Mouse (Mus musculus) hindbrain, embryonic 14.5 days (tissue): Measurements from ENCODE around the gene Wnt3a. TPM values are rescaled to one million over a fixed set of nuclear protein-coding genes. Genes with fewer than 3 reads are reported as not detected.

Experiments
- ATAC-seq: fragments of 200-750 bp; cut with Nextera tagmentation; 2 replicates; pipeline ENCODE4 v1.8.0; 2017; ENCODE audit warnings: moderate number of reproducible peaks, mild to moderate bottlenecking, moderate TSS enrichment, moderate library complexity; ENCODE audit not compliant: low FRiP score
- DNase-seq: peaks from one replicate; pipeline ENCODE4 v3.0.0-alpha.2; 2015; ENCODE audit warnings: low spot score
- H3K27ac ChIP-seq: fragments of 300-500 bp; sonication (generic); 2 replicates; pipeline ENCODE4 v1.5.1; 2014; ENCODE audit warnings: mild to moderate bottlenecking, moderate library complexity
- H3K27me3 ChIP-seq: fragments of 300-500 bp; sonication (generic); 2 replicates; pipeline ENCODE4 v1.6.1; 2014; ENCODE audit warnings: mild to moderate bottlenecking, low read length, mixed read lengths; ENCODE audit not compliant: control insufficient read depth, insufficient read depth
- H3K36me3 ChIP-seq: fragments of 300-500 bp; sonication (generic); replicated peaks from 2 replicates; pipeline ENCODE4 v1.6.1; 2014; ENCODE audit not compliant: control insufficient read depth, insufficient read depth
- H3K4me1 ChIP-seq: fragments of 300-500 bp; sonication (generic); replicated peaks from 2 replicates; pipeline ENCODE4 v1.6.1; 2014; ENCODE audit warnings: antibody characterized with exemption, low read length, mixed read lengths; ENCODE audit not compliant: control insufficient read depth, insufficient read depth
- H3K4me2 ChIP-seq: fragments of 300-500 bp; sonication (generic); replicated peaks from 2 replicates; pipeline ENCODE4 v1.6.1; 2014; ENCODE audit warnings: mild to moderate bottlenecking, moderate library complexity
- H3K4me3 ChIP-seq: fragments of 300-500 bp; sonication (generic); replicated peaks from 2 replicates; pipeline ENCODE4 v1.5.1; 2014; ENCODE audit warnings: mild to moderate bottlenecking, low read length
- H3K9ac ChIP-seq: fragments of 300-500 bp; sonication (generic); 2 replicates; pipeline ENCODE4 v1.6.1; 2014
- H3K9me3 ChIP-seq: fragments of 300-500 bp; sonication (generic); 2 replicates; pipeline ENCODE4 v1.6.1; 2016; ENCODE audit warnings: low read length; ENCODE audit not compliant: control insufficient read depth
- WGBS: fragments of 180-500 bp; shearing (Covaris S2); extraction: QIAGEN DNeasy Blood & Tissue Kit; methylation state at CpG from one replicate; pipeline ENCODE4 v1.1.7; 2014; 5-methylcytosine and 5-hydroxymethylcytosine counted together
- polyA plus RNA-seq: library from polyadenylated mRNA; unstranded; fragments of >200 nt; fragmentation: Nextera tagmentation; extraction: Ambion mirVana; gene quantifications from 2 replicates; pipeline ENCODE4 v1.2.1, GENCODE M21; 2014

The Wnt3a gene
- polyA plus RNA-seq, 1 experiment from 2014 or later, result 0.43 TPM

DNA sequence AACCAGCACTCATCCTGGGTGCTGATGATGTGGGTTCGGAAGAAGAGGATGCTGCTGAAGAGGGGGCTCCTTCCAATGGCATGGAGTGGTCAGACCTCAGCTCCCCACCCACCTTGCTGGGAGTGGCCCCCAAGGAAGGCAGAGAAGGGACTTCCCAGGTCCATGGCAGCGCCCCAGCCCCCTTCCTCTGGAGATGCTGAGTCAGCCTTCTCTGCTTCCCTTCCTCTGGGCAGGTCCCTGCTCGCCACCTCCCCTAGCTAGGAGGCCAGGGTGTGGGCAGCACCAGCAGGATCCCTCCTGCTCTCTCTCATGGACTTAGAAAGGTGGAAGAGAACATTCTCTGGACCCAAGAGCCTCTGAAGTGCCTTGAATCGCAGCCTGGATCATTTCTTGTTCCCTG, 12.5 kb downstream of the Wnt3a start:
- ATAC-seq (no peak), DNase-seq (no peak)
- H3K4me1 ChIP-seq, result no peaks in the 10 kb centered on the region
- no peaks in the 10 kb centered on the region for H3K9me3 ChIP-seq
- no peak overlapping the region for H3K27ac ChIP-seq
- 74% methylated on average over 4 of the region's 4 CpGs for WGBS
- no peak overlapping the region for H3K4me2 ChIP-seq
- no peak overlapping the region for H3K4me3 ChIP-seq
- H3K27me3 ChIP-seq, result no peaks in the 10 kb centered on the region
- no peaks in the 10 kb centered on the region for H3K36me3 ChIP-seq
- H3K9ac ChIP-seq, result no peak overlapping the region

DNA sequence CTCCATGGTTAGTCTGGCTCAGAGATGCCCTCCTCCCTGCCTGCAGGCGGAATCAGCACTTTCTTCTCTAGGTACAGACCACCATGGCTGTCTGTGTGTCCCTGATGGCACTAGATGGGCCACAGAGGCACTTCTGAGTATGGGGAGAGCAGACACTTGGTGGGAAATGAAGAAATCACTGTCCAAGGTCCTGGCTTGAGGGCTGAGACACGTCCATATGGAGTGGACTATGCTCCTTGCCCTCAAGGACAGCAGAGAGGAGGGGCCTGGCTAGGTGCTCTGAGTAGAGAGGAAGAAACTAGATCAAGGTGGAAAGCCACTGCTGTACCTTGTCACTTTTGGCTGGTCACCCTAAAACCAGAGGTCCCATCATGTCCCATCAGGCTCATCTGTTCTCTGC, 13.7 kb downstream of the Wnt3a start:
- WGBS, result 43% methylated on average over 2 of the region's 2 CpGs
- DNase-seq, result no peak
- Histone ChIP-seq H3K9ac (no peak overlapping the region), H3K4me3 (no peak overlapping the region), H3K36me3 (no peaks in the 10 kb centered on the region), H3K4me1 (no peaks in the 10 kb centered on the region), H3K4me2 (no peak overlapping the region), H3K27me3 (no peaks in the 10 kb centered on the region), H3K9me3 (no peaks in the 10 kb centered on the region), H3K27ac (no peak overlapping the region)
- no peak for ATAC-seq

DNA sequence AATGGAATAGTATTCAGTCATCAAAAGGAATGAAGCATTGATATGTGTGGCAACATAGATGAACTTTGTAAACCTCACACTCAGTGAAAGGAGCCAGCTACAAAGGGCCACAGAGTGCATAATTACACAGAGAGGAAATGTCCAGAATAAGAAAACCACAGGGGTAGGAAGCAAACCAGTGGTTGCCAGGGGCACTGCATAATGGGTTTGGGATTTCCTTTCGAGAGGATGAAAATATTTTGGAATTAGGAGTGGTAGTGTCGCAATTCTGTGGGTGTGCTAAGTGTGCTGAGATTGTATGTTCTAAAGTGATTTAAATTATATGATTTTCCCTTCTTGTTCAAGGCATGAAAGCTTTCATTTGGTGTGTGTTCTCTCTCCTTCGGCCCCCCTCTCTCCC, 16.4 kb downstream of the Wnt3a start:
- H3K36me3 ChIP-seq, result no peaks in the 10 kb centered on the region
- no peak overlapping the region for H3K4me3 ChIP-seq
- no peaks in the 10 kb centered on the region for H3K9me3 ChIP-seq
- H3K4me1 ChIP-seq, result no peaks in the 10 kb centered on the region
- H3K9ac ChIP-seq, result no peak overlapping the region
- no peak overlapping the region for H3K27ac ChIP-seq
- no peak overlapping the region for H3K4me2 ChIP-seq
- 78% methylated on average over 3 of the region's 3 CpGs for WGBS
- no peak for DNase-seq
- H3K27me3 ChIP-seq, result no peaks in the 10 kb centered on the region
- no peak for ATAC-seq

DNA sequence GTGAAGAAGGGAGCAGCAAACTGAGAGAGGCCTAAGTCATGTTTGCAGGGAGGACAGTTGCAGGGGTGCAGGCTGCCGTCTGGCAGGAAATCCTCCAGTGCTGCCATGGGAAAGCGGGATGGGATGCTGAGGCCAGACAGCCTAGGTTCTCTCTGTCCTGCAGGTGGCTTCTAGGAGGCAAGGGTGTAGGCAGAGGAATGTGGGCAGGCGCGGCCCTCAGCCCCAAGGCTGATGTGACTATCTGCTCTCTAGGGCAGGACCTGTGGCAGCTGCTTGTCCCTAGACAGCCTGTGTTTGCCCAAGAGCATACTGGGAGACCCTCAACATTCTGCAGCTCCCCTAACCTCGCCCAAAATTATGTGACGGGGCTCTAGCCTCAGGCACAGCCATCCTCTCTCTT, 23.8 kb downstream of the Wnt3a start:
- ATAC-seq (no peak), DNase-seq (no peak)
- Histone ChIP-seq H3K27me3 (peaks cover 24% of the 10 kb centered on the region), H3K4me2 (no peak overlapping the region), H3K9me3 (no peaks in the 10 kb centered on the region), H3K27ac (no peak overlapping the region), H3K9ac (no peak overlapping the region), H3K36me3 (no peaks in the 10 kb centered on the region), H3K4me1 (0 out of 2 replicates have a peak, but pooled peaks cover 5% of the 10 kb centered on the region), H3K4me3 (no peak overlapping the region)
- WGBS, result 25% methylated on average over 6 of the region's 6 CpGs

DNA sequence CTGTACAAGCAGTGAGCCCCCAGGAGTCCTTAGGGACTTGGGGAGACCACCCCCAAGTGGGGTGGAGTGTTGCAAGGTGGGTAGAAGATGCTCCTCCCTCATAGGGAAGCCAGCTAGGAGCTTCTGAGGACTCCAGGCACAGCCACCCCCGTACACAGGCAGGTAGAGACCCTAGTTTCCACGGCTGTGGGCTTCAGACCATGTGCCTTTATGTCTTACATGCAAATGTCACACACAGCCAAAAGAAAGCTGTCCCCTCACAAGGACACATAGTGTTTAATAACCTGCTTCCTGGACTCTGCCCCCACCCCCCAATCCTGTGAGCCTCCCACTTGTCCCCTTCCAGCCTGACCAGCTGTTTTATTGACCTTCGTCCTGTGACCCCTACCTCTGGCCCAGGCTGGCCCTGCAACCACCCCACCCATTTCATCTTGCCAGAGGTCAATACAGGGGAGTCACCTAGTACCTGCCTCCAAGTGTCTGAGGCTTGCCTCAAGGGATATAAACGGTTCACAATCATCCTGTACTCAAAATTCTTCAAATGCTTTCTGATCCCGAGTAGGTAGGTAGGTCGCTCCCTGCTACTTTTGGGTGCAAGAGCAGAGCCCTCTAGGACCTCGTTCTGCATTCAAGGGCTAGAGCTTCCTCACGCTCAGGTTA, 25.3 kb downstream of the Wnt3a start:
- Histone ChIP-seq H3K9me3 (no peaks in the 10 kb centered on the region), H3K4me1 (0 out of 2 replicates have a peak, but pooled peaks cover 5% of the 10 kb centered on the region), H3K4me2 (no peak overlapping the region), H3K4me3 (no peak overlapping the region), H3K36me3 (no peaks in the 10 kb centered on the region), H3K27ac (no peak overlapping the region), H3K27me3 (peaks cover 33% of the 10 kb centered on the region), H3K9ac (no peak overlapping the region)
- 55% methylated on average over 8 of the region's 8 CpGs for WGBS
- DNase-seq, result no peak
- ATAC-seq, result no peak

DNA sequence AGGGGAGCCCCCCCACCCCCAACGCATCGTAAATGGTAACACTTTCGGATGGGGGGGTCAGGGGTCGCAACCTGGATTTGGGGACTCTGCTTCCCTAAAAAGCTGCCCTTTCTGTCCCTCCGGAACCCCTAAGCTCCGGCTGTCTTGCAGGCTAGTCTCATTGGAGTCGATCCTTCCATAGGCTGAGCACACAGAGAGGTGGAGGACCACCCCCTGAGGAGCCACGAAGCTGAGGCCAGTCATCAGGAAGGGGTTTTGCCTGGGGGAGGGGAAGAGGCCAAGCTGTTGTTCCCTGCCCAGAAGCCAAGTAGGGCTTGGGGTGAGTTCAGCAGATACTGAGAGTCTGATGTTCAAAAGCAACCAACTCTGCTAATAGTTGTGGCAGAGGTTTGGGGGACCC, 26.0 kb downstream of the Wnt3a start:
- Histone ChIP-seq H3K36me3 (no peaks in the 10 kb centered on the region), H3K4me3 (peak overlapping the region; percentile 47), H3K27me3 (peaks cover 35% of the 10 kb centered on the region), H3K9me3 (no peaks in the 10 kb centered on the region), H3K27ac (peak overlapping the region; percentile 67; the same call in 1 of the 2 replicates), H3K9ac (peak overlapping the region; percentile 75), H3K4me1 (0 out of 2 replicates have a peak, but pooled peaks cover 5% of the 10 kb centered on the region), H3K4me2 (peak overlapping the region; percentile 78)
- DNase-seq, result no peak
- no peak for ATAC-seq
- 7% methylated on average over 8 of the region's 8 CpGs for WGBS

DNA sequence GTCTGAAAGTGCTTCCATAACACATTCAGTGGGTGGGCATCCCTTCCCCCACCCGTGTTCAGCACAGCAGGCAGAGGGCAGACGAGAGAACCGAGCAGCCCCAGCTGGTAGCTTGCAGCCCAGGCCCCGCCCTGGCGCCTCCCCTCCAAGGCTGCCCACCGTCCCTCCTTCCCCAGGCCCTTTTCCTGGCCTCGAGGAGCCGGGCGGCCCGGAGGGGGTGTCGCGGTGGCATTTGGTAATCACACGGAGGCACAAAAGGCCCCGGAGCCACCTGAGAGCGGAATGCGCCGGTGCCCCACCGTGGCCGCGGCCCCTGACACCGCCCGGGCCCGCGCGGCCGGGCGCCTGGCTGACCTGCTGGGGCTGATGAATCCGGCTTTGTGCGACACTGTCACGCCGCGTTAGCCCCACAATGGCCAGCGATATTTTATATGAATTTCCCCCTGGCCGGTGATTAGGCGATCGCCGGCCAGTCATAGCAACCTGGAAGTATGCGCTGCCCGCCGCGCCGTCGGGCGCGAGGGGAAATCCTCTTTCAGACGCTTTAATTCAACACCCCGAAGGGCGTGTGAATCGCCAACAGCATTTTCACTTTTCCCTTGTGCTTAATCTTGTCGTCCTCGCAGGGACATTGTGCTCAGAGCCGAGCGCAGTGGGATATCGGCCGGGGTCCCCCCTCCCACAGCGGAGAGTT, 26.5 kb downstream of the Wnt3a start:
- H3K9me3 ChIP-seq, result no peaks in the 10 kb centered on the region
- under 1% methylated on average over 56 of the region's 56 CpGs for WGBS
- peak overlapping the region; percentile 75 for H3K9ac ChIP-seq
- peak; percentile 87; the same call in 1 of the 2 replicates for ATAC-seq
- H3K4me1 ChIP-seq, result 0 out of 2 replicates have a peak, but pooled peaks cover 5% of the 10 kb centered on the region
- peak overlapping the region; percentile 67; the same call in 1 of the 2 replicates for H3K27ac ChIP-seq
- H3K27me3 ChIP-seq, result peaks cover 35% of the 10 kb centered on the region
- peak overlapping the region; percentile 47 for H3K4me3 ChIP-seq
- peak overlapping the region; percentile 78 for H3K4me2 ChIP-seq
- no peaks in the 10 kb centered on the region for H3K36me3 ChIP-seq
- DNase-seq, result peak; percentile 68

DNA sequence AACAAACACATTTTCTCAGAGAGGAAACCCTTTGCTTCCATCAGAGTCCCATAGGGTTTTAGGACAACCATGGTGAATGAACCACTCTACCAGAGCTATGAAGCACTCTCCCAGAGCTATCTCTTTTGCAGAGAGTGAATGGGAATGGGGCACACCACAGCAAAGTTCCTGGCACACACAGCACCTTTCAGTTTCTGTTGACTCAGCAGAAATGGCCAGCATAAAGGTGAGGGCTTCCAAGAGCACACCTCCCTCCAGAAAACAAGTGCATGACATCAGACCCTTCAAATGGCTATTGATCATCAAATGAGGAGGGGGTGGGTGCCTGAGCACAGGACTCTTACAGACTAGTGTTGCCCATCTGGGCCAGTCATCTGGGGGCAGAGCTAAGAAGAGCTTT, 28.2 kb downstream of the Wnt3a start:
- peaks cover 35% of the 10 kb centered on the region for H3K27me3 ChIP-seq
- ATAC-seq (no peak), DNase-seq (no peak)
- H3K27ac ChIP-seq, result no peak overlapping the region
- H3K4me3 ChIP-seq, result no peak overlapping the region
- no peak overlapping the region for H3K4me2 ChIP-seq
- no peak overlapping the region for H3K9ac ChIP-seq
- H3K9me3 ChIP-seq, result no peaks in the 10 kb centered on the region
- H3K36me3 ChIP-seq, result no peaks in the 10 kb centered on the region
- H3K4me1 ChIP-seq, result 0 out of 2 replicates have a peak, but pooled peaks cover 5% of the 10 kb centered on the region

DNA sequence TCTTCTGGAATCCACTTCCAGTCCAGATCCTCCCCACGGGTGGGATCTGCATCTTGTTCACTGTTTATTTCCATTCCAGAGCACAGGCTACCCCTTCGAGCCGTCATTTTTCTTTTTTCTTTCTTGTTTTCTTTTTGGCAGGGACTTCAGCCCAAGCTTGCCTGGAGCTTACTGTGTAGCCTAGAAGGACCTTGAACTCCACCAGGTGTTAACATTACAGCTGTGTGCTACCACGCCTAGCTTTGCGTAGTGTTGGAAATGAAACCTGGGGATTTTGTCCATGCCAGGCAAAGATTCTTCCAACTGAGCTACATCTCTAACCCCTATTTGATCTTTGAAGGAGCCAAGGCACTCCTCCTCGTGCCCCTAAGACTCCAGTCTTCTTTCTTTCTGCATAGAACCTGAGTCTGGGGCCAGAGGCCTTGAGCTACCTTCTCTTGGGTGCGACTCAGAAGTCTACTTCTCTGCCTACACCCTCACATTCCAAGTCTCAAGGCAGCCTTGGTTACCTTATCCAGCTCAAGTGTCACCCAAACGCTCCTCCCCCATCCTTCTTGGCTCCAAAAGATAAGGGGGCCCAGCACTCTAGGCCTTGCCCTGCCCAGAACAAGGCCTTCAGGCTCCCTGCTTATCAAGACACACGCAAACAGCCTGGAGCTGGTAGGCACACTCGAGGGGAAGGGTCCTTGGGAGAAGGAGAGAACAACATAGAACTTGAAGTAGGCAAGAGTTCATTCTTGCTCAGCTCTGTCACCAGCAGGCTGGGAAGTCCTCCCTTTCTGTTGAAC, 29.7 kb downstream of the Wnt3a start:
- Histone ChIP-seq H3K9ac (no peak overlapping the region), H3K36me3 (no peaks in the 10 kb centered on the region), H3K4me2 (no peak overlapping the region), H3K4me1 (0 out of 2 replicates have a peak, but pooled peaks cover 5% of the 10 kb centered on the region), H3K27me3 (peaks cover 23% of the 10 kb centered on the region), H3K4me3 (no peak overlapping the region), H3K27ac (no peak overlapping the region), H3K9me3 (no peaks in the 10 kb centered on the region)
- WGBS, result 84% methylated on average over 10 of the region's 10 CpGs
- ATAC-seq (no peak), DNase-seq (no peak)
